Mouse (Mus musculus) forebrain, embryonic 11.5 days (tissue): ENCODE results near the gene Gm11146. TPM values are rescaled to one million over a fixed set of nuclear protein-coding genes. Genes with fewer than 3 reads are reported as not detected.

Source experiments
- ATAC-seq: fragments of 200-750 bp; cut with Nextera tagmentation; replicated peaks from 2 replicates; pipeline ENCODE4 v1.8.0; 2017; ENCODE audit warnings: moderate TSS enrichment; ENCODE audit not compliant: low FRiP score
- DNase-seq: peaks from one replicate; pipeline ENCODE4 v3.0.0-alpha.2; 2017; ENCODE audit warnings: low spot score
- H3K27ac ChIP-seq: fragments of 300-500 bp; sonication (generic); 2 replicates; pipeline ENCODE4 v1.5.1; 2014; ENCODE audit warnings: low read depth, low read length
- H3K27me3 ChIP-seq: fragments of 300-500 bp; sonication (generic); 2 replicates; pipeline ENCODE4 v1.6.1; 2014; ENCODE audit warnings: mild to moderate bottlenecking, low read length, mixed read lengths; ENCODE audit not compliant: control insufficient read depth, insufficient read depth
- H3K36me3 ChIP-seq: fragments of 300-500 bp; sonication (generic); 2 replicates; pipeline ENCODE4 v1.6.1; 2014; ENCODE audit warnings: mild to moderate bottlenecking, low read length, moderate library complexity, mixed read lengths; ENCODE audit not compliant: control insufficient read depth, insufficient read depth
- H3K4me1 ChIP-seq: fragments of 300-500 bp; sonication (generic); replicated peaks from 2 replicates; pipeline ENCODE4 v1.6.1; 2014; ENCODE audit warnings: low read length, mixed read lengths; ENCODE audit not compliant: control insufficient read depth, insufficient read depth
- H3K4me2 ChIP-seq: fragments of 300-500 bp; sonication (generic); 2 replicates; pipeline ENCODE4 v1.6.1; 2014; ENCODE audit warnings: low read depth, mild to moderate bottlenecking, low read length, moderate library complexity, mixed read lengths; ENCODE audit not compliant: severe bottlenecking
- H3K4me3 ChIP-seq: fragments of 300-500 bp; sonication (generic); 2 replicates; pipeline ENCODE4 v1.5.1; 2014; ENCODE audit warnings: low read depth, low read length
- H3K9ac ChIP-seq: fragments of 300-500 bp; sonication (generic); 2 replicates; pipeline ENCODE4 v1.6.1; 2014; ENCODE audit warnings: low read length
- H3K9me3 ChIP-seq: fragments of 300-500 bp; sonication (generic); 2 replicates; pipeline ENCODE4 v1.6.1; 2016; ENCODE audit warnings: low read length, mixed read lengths; ENCODE audit not compliant: control insufficient read depth
- WGBS: fragments of 180-500 bp; shearing (Covaris S2); extraction: QIAGEN DNeasy Blood & Tissue Kit; methylation state at CpG from one replicate; pipeline ENCODE4 v1.1.7; 2014; 5-methylcytosine and 5-hydroxymethylcytosine counted together
- microRNA counts: library from miRNA; unstranded; fragments of <30 nt; microRNA quantifications from one replicate; lab custom pipeline; 2015
- microRNA-seq: library from miRNA; unstranded; fragments of <30 nt; microRNA quantifications from one replicate; pipeline ENCODE4, GENCODE M21; 2016; ENCODE audit not compliant: insufficient number of aligned reads
- polyA plus RNA-seq: library from polyadenylated mRNA; unstranded; fragments of >200 nt; fragmentation: Nextera tagmentation; extraction: Ambion mirVana; gene quantifications from 2 replicates; pipeline ENCODE4 v1.2.1, GENCODE M21; 2014

The Gm11146 gene
- polyA plus RNA-seq, 1 experiment from 2014 or later = not detected

DNA sequence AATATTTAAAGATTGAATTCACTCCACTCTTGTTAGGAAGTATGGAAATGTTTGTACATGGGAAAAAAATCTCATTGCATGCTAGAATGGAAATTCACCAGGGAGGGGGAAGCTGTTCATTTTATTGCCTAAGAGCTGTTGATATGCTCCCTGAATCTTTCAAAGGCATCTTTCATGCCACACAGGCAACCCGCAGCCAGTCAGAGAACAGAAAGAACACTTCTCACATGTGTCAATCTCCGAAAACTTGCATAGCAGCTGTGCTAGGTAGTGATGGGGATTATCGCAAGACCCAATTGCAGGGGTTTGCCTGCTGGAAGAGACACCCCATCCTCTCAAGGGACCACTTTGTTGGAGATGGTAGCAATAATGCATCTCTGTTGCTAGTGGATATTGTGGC lies 8.9 kb downstream of the Gm11146 start:
- Histone ChIP-seq H3K4me3 (no peak overlapping the region), H3K9me3 (no peaks in the 10 kb centered on the region), H3K4me1 (no peaks in the 10 kb centered on the region; the same call in 1 of the 2 replicates), H3K27ac (0 out of 2 replicates have a peak overlapping the region, but pooled peaks have one; percentile 1), H3K36me3 (no peaks in the 10 kb centered on the region), H3K4me2 (no peak overlapping the region), H3K9ac (no peak overlapping the region), H3K27me3 (no peaks in the 10 kb centered on the region)
- ATAC-seq (0 out of 2 replicates have a peak, but pooled peaks have one; percentile 35), DNase-seq (no peak)
- 79% methylated on average over 3 of the region's 3 CpGs for WGBS

DNA sequence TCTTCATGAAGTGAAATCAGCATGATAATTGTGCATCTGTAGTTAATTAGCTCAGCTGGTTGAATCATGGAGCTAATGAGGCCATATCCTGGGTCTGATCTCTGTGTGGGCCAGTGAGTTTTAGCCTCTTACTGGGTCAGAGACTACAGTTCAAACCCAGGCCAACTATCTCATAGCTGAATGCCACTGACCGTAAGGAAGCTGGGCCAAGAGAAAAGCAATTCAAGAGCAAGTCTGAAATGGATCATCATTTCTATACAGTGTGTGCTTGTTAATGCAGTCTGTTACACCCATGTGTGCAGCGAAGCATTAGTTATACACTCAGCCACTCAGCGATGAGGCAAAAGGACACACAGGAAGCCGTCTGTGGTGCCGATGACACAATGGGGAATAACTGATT lies 28.9 kb downstream of the Gm11146 start:
- Histone ChIP-seq H3K27ac (no peak overlapping the region), H3K4me2 (no peak overlapping the region), H3K9ac (no peak overlapping the region), H3K27me3 (no peaks in the 10 kb centered on the region), H3K9me3 (no peaks in the 10 kb centered on the region), H3K4me3 (no peak overlapping the region), H3K36me3 (no peaks in the 10 kb centered on the region), H3K4me1 (no peaks in the 10 kb centered on the region)
- ATAC-seq = peak; percentile 80
- no peak for DNase-seq
- 53% methylated on average over 5 of the region's 5 CpGs for whole genome bisulfite sequencing

DNA sequence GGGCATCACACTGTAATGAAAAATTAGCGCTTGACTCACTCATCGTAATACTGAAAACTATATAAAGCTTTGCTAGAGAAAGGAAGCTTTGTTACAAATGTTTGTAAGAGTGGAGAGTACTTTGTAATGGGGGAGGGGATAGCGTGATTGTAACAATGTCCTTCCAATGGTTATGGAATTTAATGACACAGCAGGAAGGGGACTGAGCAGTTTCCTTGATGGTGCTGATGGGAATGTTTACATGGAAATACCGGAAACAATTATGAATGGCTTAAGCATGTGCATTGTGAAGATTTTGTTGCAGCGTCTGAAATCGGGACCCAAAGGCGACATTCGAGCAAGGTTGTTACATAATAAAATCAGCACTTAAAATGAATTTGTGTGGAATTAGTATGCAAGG lies 32.4 kb downstream of the Gm11146 start:
- Histone ChIP-seq H3K4me3 (no peak overlapping the region), H3K27ac (no peak overlapping the region), H3K9ac (no peak overlapping the region), H3K27me3 (no peaks in the 10 kb centered on the region), H3K9me3 (no peaks in the 10 kb centered on the region), H3K4me1 (no peaks in the 10 kb centered on the region), H3K36me3 (no peaks in the 10 kb centered on the region), H3K4me2 (no peak overlapping the region)
- ATAC-seq (no peak), DNase-seq (no peak)
- 93% methylated on average over 8 of the region's 8 CpGs for WGBS

DNA sequence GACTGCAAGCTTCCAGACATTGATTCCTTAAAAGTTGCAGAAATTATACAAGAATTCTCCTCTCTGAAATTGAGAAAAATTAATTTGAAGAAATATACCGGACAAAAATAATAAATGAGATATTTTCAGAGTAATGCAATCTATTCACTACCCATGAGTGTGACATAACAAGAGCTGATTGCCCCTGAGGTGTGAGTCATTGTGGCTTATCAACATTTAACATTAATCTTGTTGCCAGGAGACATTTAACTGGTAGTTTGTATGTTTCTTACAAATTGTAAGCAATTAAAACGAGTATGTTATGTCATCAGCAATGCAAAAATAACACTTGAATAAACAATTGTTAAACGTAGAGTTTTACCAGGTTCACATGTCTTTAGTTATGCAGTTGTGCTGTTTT lies 33.5 kb downstream of the Gm11146 start:
- no peaks in the 10 kb centered on the region for H3K27me3 ChIP-seq
- no peaks in the 10 kb centered on the region for H3K4me1 ChIP-seq
- H3K4me3 ChIP-seq = no peak overlapping the region
- no peaks in the 10 kb centered on the region for H3K9me3 ChIP-seq
- H3K4me2 ChIP-seq = no peak overlapping the region
- no peak overlapping the region for H3K9ac ChIP-seq
- H3K36me3 ChIP-seq = no peaks in the 10 kb centered on the region
- WGBS = 85% methylated on average over 3 of the region's 3 CpGs
- ATAC-seq = no peak
- no peak overlapping the region for H3K27ac ChIP-seq
- DNase-seq = no peak

DNA sequence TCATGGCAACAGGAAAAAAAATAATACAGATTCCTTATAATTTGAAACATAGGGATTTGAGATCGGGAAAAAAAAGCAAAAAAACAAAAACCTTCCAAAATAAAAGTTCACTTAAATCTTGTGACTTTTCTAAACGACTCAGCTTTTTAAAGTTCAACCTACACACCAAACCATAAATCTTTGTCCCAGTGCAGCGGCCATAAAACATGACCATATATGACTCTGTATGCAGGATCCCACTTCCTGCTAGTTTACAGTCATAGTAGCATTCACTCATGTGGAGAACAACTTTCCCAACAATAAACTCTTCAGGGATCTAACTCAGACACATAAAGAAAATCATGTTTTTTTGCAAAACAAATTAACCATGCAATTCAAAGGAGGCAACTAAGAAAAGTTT lies 39.0 kb downstream of the Gm11146 start:
- Histone ChIP-seq H3K4me3 (no peak overlapping the region), H3K4me1 (no peaks in the 10 kb centered on the region), H3K27me3 (no peaks in the 10 kb centered on the region), H3K9ac (no peak overlapping the region), H3K4me2 (no peak overlapping the region), H3K27ac (no peak overlapping the region), H3K9me3 (no peaks in the 10 kb centered on the region), H3K36me3 (no peaks in the 10 kb centered on the region)
- ATAC-seq (no peak), DNase-seq (no peak)
- WGBS = 94% methylated on average over 3 of the region's 3 CpGs

DNA sequence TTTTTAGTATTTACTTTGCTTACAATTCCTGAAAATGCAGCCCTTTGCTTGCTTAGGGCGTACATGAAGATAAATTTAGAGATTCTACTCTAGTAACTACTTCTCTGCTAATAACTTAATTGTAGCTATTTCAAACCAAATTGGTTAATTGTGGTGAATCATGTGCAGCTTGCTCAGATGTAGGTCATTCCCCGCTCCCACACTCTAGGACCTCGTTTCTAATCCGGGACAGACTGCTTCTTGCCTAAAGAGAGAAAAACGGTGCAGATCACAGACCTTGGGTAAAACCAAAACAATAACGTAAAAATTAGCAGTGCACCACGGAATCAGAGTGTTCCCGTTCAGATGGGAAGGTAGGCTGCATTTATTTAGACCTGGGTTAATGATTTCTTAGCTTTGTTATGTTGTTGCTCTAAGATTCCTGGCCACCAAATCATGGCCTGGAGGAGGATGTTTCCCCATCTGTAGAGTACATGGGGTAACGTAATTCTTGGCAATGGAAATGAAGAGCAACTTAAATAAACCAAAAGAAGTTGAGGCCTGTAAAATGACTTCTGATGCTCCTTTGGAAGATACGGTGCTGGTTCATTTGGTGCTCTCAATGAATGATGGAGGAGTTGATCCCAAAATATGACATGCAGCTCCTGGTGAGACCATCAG lies 45.3 kb downstream of the Gm11146 start:
- no peak for DNase-seq
- no peak for ATAC-seq
- Histone ChIP-seq H3K36me3 (no peaks in the 10 kb centered on the region), H3K4me3 (no peak overlapping the region), H3K9me3 (no peaks in the 10 kb centered on the region), H3K4me1 (no peaks in the 10 kb centered on the region), H3K27me3 (no peaks in the 10 kb centered on the region), H3K4me2 (no peak overlapping the region), H3K27ac (no peak overlapping the region), H3K9ac (no peak overlapping the region)
- WGBS = 91% methylated on average over 10 of the region's 10 CpGs

DNA sequence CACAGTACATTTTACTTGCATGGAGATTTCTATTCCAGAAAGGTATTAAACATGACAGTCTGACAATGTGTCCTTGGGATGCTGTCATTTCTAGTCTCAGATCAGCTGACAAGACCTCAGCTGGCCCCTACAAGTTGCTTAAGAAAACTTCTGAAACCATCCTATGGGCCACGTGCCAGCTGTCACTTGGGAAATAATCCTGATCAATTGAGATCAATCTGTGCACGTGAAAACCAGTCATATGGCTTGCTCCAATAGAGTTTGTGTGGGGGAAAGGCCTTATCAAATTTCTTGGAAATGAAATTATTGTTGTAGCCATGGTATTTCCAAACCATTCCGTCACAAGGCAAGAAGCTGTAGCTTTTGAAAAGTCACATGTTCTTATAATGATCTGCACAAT lies 50.8 kb downstream of the Gm11146 start:
- Histone ChIP-seq H3K4me1 (no peaks in the 10 kb centered on the region), H3K9ac (no peak overlapping the region), H3K27ac (no peak overlapping the region), H3K4me2 (no peak overlapping the region), H3K4me3 (no peak overlapping the region), H3K27me3 (no peaks in the 10 kb centered on the region), H3K9me3 (no peaks in the 10 kb centered on the region), H3K36me3 (no peaks in the 10 kb centered on the region)
- ATAC-seq (no peak), DNase-seq (no peak)
- WGBS = 77% methylated on average over 3 of the region's 3 CpGs

MicroRNAs within 50 kb of the gene (microRNA counts, 519-probe panel; counts per million panel counts)
- microRNA mmu-miR-125b-5p (lab: Ali Mortazavi, UCI) (8,381 counts per million, percentile 100 among the panel's probes with 10 or more counts), microRNA mmu-miR-99a (lab: Ali Mortazavi, UCI) (6,603 counts per million, percentile 89 among the panel's probes with 10 or more counts)

Small RNA genes within 50 kb of the gene (microRNA-seq; reads per million reads assigned to microRNA genes)
- gene Mir125b-2 (767 reads per million, percentile 64 among the genes with 10 or more reads in this experiment), gene Mir99a (63,520 reads per million, percentile 99 among the genes with 10 or more reads in this experiment), gene Mirlet7c-1 (141 reads per million, percentile 39 among the genes with 10 or more reads in this experiment)
